Mouse (Mus musculus): ENCODE data around the gene Rab11b. TPM values are rescaled to one million over a fixed set of nuclear protein-coding genes. Genes with fewer than 3 reads are reported as not detected.

Gene Rab11b
- 455 and 504 TPM in 2 replicates for polyA plus RNA-seq (2015; fragmentation: Nextera tagmentation; extraction: Ambion mirVana)

GRCm38 (mm10) chr17:33760255-33761165 is at the start of gene Rab11b:
TSS of gene Rab11b (minus strand) at chr17:33760530.
- peak within 1 kb of the TSS; percentile 73 for H3K4me3 ChIP-seq
- peaks cover 40% of the 10 kb centered on the region for H3K4me1 ChIP-seq (replicated peaks)
- H3K36me3 ChIP-seq, result no peaks in the 10 kb centered on the region; the same call in 1 of the 2 replicates
- H3K27me3 ChIP-seq, result no peaks in the 10 kb centered on the region
- peak within 1 kb of the TSS; percentile 94 for H3K9ac ChIP-seq
- H3K4me2 ChIP-seq, result peak within 1 kb of the TSS; percentile 89
- ATAC-seq (ENCODE audit: low read depth), result peak; percentile 99
- WGBS, result 3% methylated on average over 35 of the region's 35 CpGs
- peak within 1 kb of the TSS; percentile 99 for H3K27ac ChIP-seq (replicated peaks)
- no peaks in the 10 kb centered on the region for H3K9me3 ChIP-seq

- 42% methylated on average over 10 of the region's 10 CpGs for WGBS
- Histone ChIP-seq H3K27me3 (peaks cover 15% of the 10 kb centered on the region), H3K4me3 (no peak overlapping the region), H3K9ac (no peak overlapping the region), H3K27ac (replicated peaks) (no peak overlapping the region), H3K36me3 (no peaks in the 10 kb centered on the region), H3K4me2 (no peak overlapping the region), H3K4me1 (replicated peaks) (peaks cover 9% of the 10 kb centered on the region), H3K9me3 (no peaks in the 10 kb centered on the region)
- no peak for ATAC-seq (ENCODE audit: low read depth)
Observed at GRCm38 (mm10) chr17:33808192-33808591, 47.9 kb upstream of the Rab11b start.

GRCm38 (mm10) chr17:33807181-33807888 is 47.0 kb upstream of the Rab11b start:
- Histone ChIP-seq H3K4me2 (no peak overlapping the region), H3K9me3 (no peaks in the 10 kb centered on the region), H3K36me3 (no peaks in the 10 kb centered on the region), H3K4me1 (replicated peaks) (peaks cover 9% of the 10 kb centered on the region), H3K27ac (replicated peaks) (no peak overlapping the region), H3K9ac (no peak overlapping the region), H3K27me3 (peaks cover 15% of the 10 kb centered on the region), H3K4me3 (no peak overlapping the region)
- WGBS, result 64% methylated on average over 8 of the region's 9 CpGs
- ATAC-seq (ENCODE audit: low read depth), result no peak

- H3K27ac ChIP-seq (replicated peaks), result no peak overlapping the region
- WGBS, result 59% methylated on average over 1 of the region's 1 CpGs
- H3K36me3 ChIP-seq, result no peaks in the 10 kb centered on the region
- no peak overlapping the region for H3K9ac ChIP-seq
- ATAC-seq (ENCODE audit: low read depth), result no peak
- no peak overlapping the region for H3K4me2 ChIP-seq
- H3K4me3 ChIP-seq, result no peak overlapping the region
- H3K27me3 ChIP-seq, result peaks cover 3% of the 10 kb centered on the region; the same call in 1 of the 2 replicates
- H3K4me1 ChIP-seq (replicated peaks), result no peaks in the 10 kb centered on the region
- no peaks in the 10 kb centered on the region for H3K9me3 ChIP-seq
Observed at GRCm38 (mm10) chr17:33804745-33805144, 44.4 kb upstream of the Rab11b start.

GRCm38 (mm10) chr17:33804205-33804604 is 43.9 kb upstream of the Rab11b start:
- Histone ChIP-seq H3K36me3 (no peaks in the 10 kb centered on the region), H3K4me3 (no peak overlapping the region), H3K27me3 (peaks cover 3% of the 10 kb centered on the region; the same call in 1 of the 2 replicates), H3K9me3 (no peaks in the 10 kb centered on the region), H3K4me1 (replicated peaks) (no peaks in the 10 kb centered on the region), H3K4me2 (no peak overlapping the region), H3K27ac (replicated peaks) (no peak overlapping the region), H3K9ac (no peak overlapping the region)
- ATAC-seq (ENCODE audit: low read depth), result no peak
- 65% methylated on average over 4 of the region's 4 CpGs for WGBS

GRCm38 (mm10) chr17:33802221-33802620 is 41.9 kb upstream of the Rab11b start:
- no peak overlapping the region for H3K9ac ChIP-seq
- ATAC-seq (ENCODE audit: low read depth), result no peak
- no peaks in the 10 kb centered on the region for H3K9me3 ChIP-seq
- H3K4me3 ChIP-seq, result no peak overlapping the region
- H3K36me3 ChIP-seq, result no peaks in the 10 kb centered on the region
- H3K4me1 ChIP-seq (replicated peaks), result no peaks in the 10 kb centered on the region
- no peak overlapping the region for H3K27ac ChIP-seq (replicated peaks)
- WGBS, result 7% methylated on average over 2 of the region's 2 CpGs
- H3K27me3 ChIP-seq, result no peaks in the 10 kb centered on the region
- no peak overlapping the region for H3K4me2 ChIP-seq

- Histone ChIP-seq H3K4me2 (no peak overlapping the region), H3K9me3 (no peaks in the 10 kb centered on the region), H3K4me1 (replicated peaks) (no peaks in the 10 kb centered on the region), H3K27me3 (no peaks in the 10 kb centered on the region; the same call in 1 of the 2 replicates), H3K4me3 (no peak overlapping the region), H3K27ac (replicated peaks) (no peak overlapping the region), H3K9ac (no peak overlapping the region), H3K36me3 (no peaks in the 10 kb centered on the region)
- ATAC-seq (ENCODE audit: low read depth), result no peak
- WGBS, result 71% methylated on average over 1 of the region's 1 CpGs
Observed at GRCm38 (mm10) chr17:33799277-33799676, 38.9 kb upstream of the Rab11b start.

- ATAC-seq (ENCODE audit: low read depth), result no peak
- 56% methylated on average over 3 of the region's 3 CpGs for WGBS
- H3K4me3 ChIP-seq, result no peak overlapping the region
- H3K9ac ChIP-seq, result no peak overlapping the region
- H3K4me2 ChIP-seq, result no peak overlapping the region
- no peak overlapping the region for H3K27ac ChIP-seq (replicated peaks)
- H3K36me3 ChIP-seq, result no peaks in the 10 kb centered on the region
- H3K4me1 ChIP-seq (replicated peaks), result no peaks in the 10 kb centered on the region
- H3K27me3 ChIP-seq, result no peaks in the 10 kb centered on the region; the same call in 1 of the 2 replicates
- H3K9me3 ChIP-seq, result no peaks in the 10 kb centered on the region
Observed at GRCm38 (mm10) chr17:33798306-33798705, 38.0 kb upstream of the Rab11b start.

GRCm38 (mm10) chr17:33788732-33789131 is 28.4 kb upstream of the Rab11b start:
- Histone ChIP-seq H3K4me1 (replicated peaks) (no peaks in the 10 kb centered on the region), H3K27me3 (no peaks in the 10 kb centered on the region), H3K27ac (replicated peaks) (no peak overlapping the region), H3K4me2 (no peak overlapping the region), H3K9me3 (no peaks in the 10 kb centered on the region), H3K4me3 (no peak overlapping the region), H3K9ac (no peak overlapping the region), H3K36me3 (no peaks in the 10 kb centered on the region)
- WGBS, result 81% methylated on average over 4 of the region's 4 CpGs
- ATAC-seq (ENCODE audit: low read depth), result no peak

GRCm38 (mm10) chr17:33786375-33786774 is 26.0 kb upstream of the Rab11b start:
- no peak for ATAC-seq (ENCODE audit: low read depth)
- Histone ChIP-seq H3K4me2 (no peak overlapping the region), H3K9me3 (no peaks in the 10 kb centered on the region), H3K9ac (no peak overlapping the region), H3K4me3 (no peak overlapping the region), H3K4me1 (replicated peaks) (peaks cover 9% of the 10 kb centered on the region), H3K27ac (replicated peaks) (no peak overlapping the region), H3K27me3 (peaks cover 7% of the 10 kb centered on the region; the same call in 1 of the 2 replicates), H3K36me3 (no peaks in the 10 kb centered on the region)
- 88% methylated on average over 18 of the region's 18 CpGs for WGBS

- ATAC-seq (ENCODE audit: low read depth), result no peak
- Histone ChIP-seq H3K4me3 (no peak overlapping the region), H3K4me2 (no peak overlapping the region), H3K4me1 (replicated peaks) (peaks cover 20% of the 10 kb centered on the region), H3K36me3 (no peaks in the 10 kb centered on the region), H3K27ac (replicated peaks) (no peak overlapping the region), H3K9ac (no peak overlapping the region), H3K9me3 (no peaks in the 10 kb centered on the region), H3K27me3 (peaks cover 7% of the 10 kb centered on the region; the same call in 1 of the 2 replicates)
- WGBS, result 88% methylated on average over 2 of the region's 2 CpGs
Observed at GRCm38 (mm10) chr17:33784939-33785338, 24.6 kb upstream of the Rab11b start.

GRCm38 (mm10) chr17:33783408-33783807 is 23.1 kb upstream of the Rab11b start:
- no peak overlapping the region for H3K27ac ChIP-seq (replicated peaks)
- H3K4me3 ChIP-seq, result no peak overlapping the region
- ATAC-seq (ENCODE audit: low read depth), result no peak
- peaks cover 7% of the 10 kb centered on the region; the same call in 1 of the 2 replicates for H3K27me3 ChIP-seq
- H3K9me3 ChIP-seq, result no peaks in the 10 kb centered on the region
- peaks cover 29% of the 10 kb centered on the region for H3K4me1 ChIP-seq (replicated peaks)
- H3K4me2 ChIP-seq, result no peak overlapping the region
- H3K9ac ChIP-seq, result no peak overlapping the region
- H3K36me3 ChIP-seq, result no peaks in the 10 kb centered on the region
